Mouse (Mus musculus): ENCODE measurements around the gene Ankrd53. TPM values are rescaled to one million over a fixed set of nuclear protein-coding genes. Genes with fewer than 3 reads are reported as not detected.

The Ankrd53 gene
- polyA plus RNA-seq (2012; rRNA removed): not detected in 2 replicates

- WGBS: 35% methylated on average over 6 of the region's 6 CpGs
- DNase-seq (ENCODE audit: low read depth, low spot score): no peak
These were observed at the start of gene Ankrd53 for GRCm38 (mm10) chr6:83762344-83762743. Gene Ankrd53, plus strand, starts transcription at chr6:83762644.

GRCm38 (mm10) chr6:83713271-83714136 lies 48.9 kb upstream of the Ankrd53 start:
- DNase-seq (ENCODE audit: low read depth, low spot score): no peak
- WGBS: 9% methylated on average over 12 of the region's 12 CpGs

- DNase-seq (ENCODE audit: low read depth, low spot score): no peak
- WGBS: 7% methylated on average over 34 of the region's 34 CpGs
These were observed 48.0 kb upstream of the Ankrd53 start for GRCm38 (mm10) chr6:83714221-83715123.

- WGBS: 9% methylated on average over 30 of the region's 30 CpGs
- DNase-seq (ENCODE audit: low read depth, low spot score): no peak
These were observed 46.8 kb upstream of the Ankrd53 start for GRCm38 (mm10) chr6:83715461-83716196.

- DNase-seq (ENCODE audit: low read depth, low spot score): no peak
- 6% methylated on average over 8 of the region's 8 CpGs for WGBS
These were observed 45.4 kb upstream of the Ankrd53 start for GRCm38 (mm10) chr6:83717026-83717425.

GRCm38 (mm10) chr6:83722526-83722925 lies 39.9 kb upstream of the Ankrd53 start:
- WGBS: 14% methylated on average over 6 of the region's 6 CpGs
- DNase-seq (ENCODE audit: low read depth, low spot score): no peak

- 48% methylated on average over 4 of the region's 4 CpGs for WGBS
- DNase-seq (ENCODE audit: low read depth, low spot score): no peak
These were observed 35.3 kb upstream of the Ankrd53 start for GRCm38 (mm10) chr6:83727178-83727577.

GRCm38 (mm10) chr6:83728488-83728887 lies 34.0 kb upstream of the Ankrd53 start:
- 80% methylated on average over 3 of the region's 3 CpGs for WGBS
- DNase-seq (ENCODE audit: low read depth, low spot score): no peak

- WGBS: 57% methylated on average over 14 of the region's 14 CpGs
- DNase-seq (ENCODE audit: low read depth, low spot score): no peak
These were observed 33.0 kb upstream of the Ankrd53 start for GRCm38 (mm10) chr6:83729350-83729970.

- WGBS: 31% methylated on average over 5 of the region's 5 CpGs
- no peak for DNase-seq (ENCODE audit: low read depth, low spot score)
These were observed 31.3 kb upstream of the Ankrd53 start for GRCm38 (mm10) chr6:83731128-83731527.

- no peak for DNase-seq (ENCODE audit: low read depth, low spot score)
- 31% methylated on average over 13 of the region's 13 CpGs for WGBS
These were observed 25.1 kb upstream of the Ankrd53 start for GRCm38 (mm10) chr6:83737311-83737710.

GRCm38 (mm10) chr6:83738596-83738995 lies 23.8 kb upstream of the Ankrd53 start:
- DNase-seq (ENCODE audit: low read depth, low spot score): no peak
- 13% methylated on average over 6 of the region's 6 CpGs for WGBS

GRCm38 (mm10) chr6:83742761-83743160 lies 19.7 kb upstream of the Ankrd53 start, which contains the start of gene Atp6v1b1:
Gene Atp6v1b1, plus strand, starts transcription at chr6:83742990.
- WGBS: 54% methylated on average over 5 of the region's 5 CpGs
- DNase-seq (ENCODE audit: low read depth, low spot score): no peak

- no peak for DNase-seq (ENCODE audit: low read depth, low spot score)
- 37% methylated on average over 5 of the region's 5 CpGs for WGBS
These were observed 19.2 kb upstream of the Ankrd53 start for GRCm38 (mm10) chr6:83743212-83743611.

- no peak for DNase-seq (ENCODE audit: low read depth, low spot score)
- WGBS: 41% methylated on average over 5 of the region's 5 CpGs
These were observed 18.3 kb upstream of the Ankrd53 start for GRCm38 (mm10) chr6:83744126-83744525.

GRCm38 (mm10) chr6:83744557-83744956 lies 17.9 kb upstream of the Ankrd53 start:
- 34% methylated on average over 5 of the region's 5 CpGs for WGBS
- DNase-seq (ENCODE audit: low read depth, low spot score): no peak

- DNase-seq (ENCODE audit: low read depth, low spot score): no peak
- WGBS: 54% methylated on average over 2 of the region's 2 CpGs
These were observed 17.0 kb upstream of the Ankrd53 start for GRCm38 (mm10) chr6:83745466-83745865.

GRCm38 (mm10) chr6:83749286-83749685 lies 13.2 kb upstream of the Ankrd53 start:
- 77% methylated on average over 3 of the region's 3 CpGs for WGBS
- DNase-seq (ENCODE audit: low read depth, low spot score): no peak

GRCm38 (mm10) chr6:83750171-83750684 lies 12.2 kb upstream of the Ankrd53 start:
- WGBS: 8% methylated on average over 11 of the region's 11 CpGs
- peak; percentile 29 for DNase-seq (ENCODE audit: low read depth, low spot score)

Data from large intestine, adult 2 months (tissue).